Mouse (Mus musculus) CH12.LX (cell line): ENCODE data around the gene Tmem171. TPM values are rescaled to one million over a fixed set of nuclear protein-coding genes. Genes with fewer than 3 reads are reported as not detected.

Experiments
- DNase-seq: peaks from one replicate; pipeline ENCODE4 v3.0.0-alpha.2; 2013; ENCODE audit errors: extremely low read depth
- H3K27ac ChIP-seq: 2 replicates; pipeline ENCODE4 v1.5.1; 2012; ENCODE audit warnings: low read depth, mild to moderate bottlenecking, control low read depth, moderate library complexity; ENCODE audit not compliant: insufficient read depth
- H3K27me3 ChIP-seq: replicated peaks from 2 replicates; pipeline ENCODE3; 2012; ENCODE audit warnings: inconsistent platforms
- H3K36me3 ChIP-seq, 2 experiments: replicated peaks in 1 of 2; 2 replicates each; pipeline versions ENCODE3 to v1.6.1; 2012; ENCODE audit warnings: inconsistent platforms in 1 of 2, low read length in 1 of 2, mild to moderate bottlenecking in 1 of 2, mixed read lengths in 1 of 2, moderate library complexity in 1 of 2; ENCODE audit not compliant: control insufficient read depth in 1 of 2, insufficient read depth in 1 of 2
- H3K4me1 ChIP-seq, 2 experiments: 2 replicates each; pipeline ENCODE4 v1.6.1; 2012; ENCODE audit warnings: inconsistent platforms in 1 of 2, moderate library complexity in 1 of 2; ENCODE audit not compliant: insufficient read depth in 2 of 2, control insufficient read depth in 1 of 2
- H3K4me2 ChIP-seq: 2 replicates; pipeline ENCODE4 v1.6.1; 2012; ENCODE audit warnings: low read depth, mild to moderate bottlenecking, control low read depth; ENCODE audit not compliant: poor library complexity, insufficient read depth, severe bottlenecking
- H3K4me3 ChIP-seq, 3 experiments: fragments of 150-350 bp in 1 of 3; sonication (generic) in 1 of 3; replicated peaks in 1 of 3; 2 replicates each; pipeline versions ENCODE3 to v1.5.1; 2011 to 2012; ENCODE audit warnings: low read depth in 2 of 3, low read length in 2 of 3, mild to moderate bottlenecking in 2 of 3, moderate library complexity in 2 of 3, control low read depth in 1 of 3, improper control_type of control experiment in 1 of 3, inconsistent platforms in 1 of 3, mixed read lengths in 1 of 3; ENCODE audit not compliant: poor library complexity in 1 of 3
- H3K79me2 ChIP-seq: replicated peaks from 2 replicates; pipeline ENCODE4 v1.6.1; 2012; ENCODE audit warnings: mild to moderate bottlenecking, moderate library complexity; ENCODE audit not compliant: control insufficient read depth, poor library complexity, insufficient read depth, severe bottlenecking; ENCODE audit errors: extremely low read depth
- H3K9ac ChIP-seq: 2 replicates; pipeline ENCODE4 v1.6.1; 2012; ENCODE audit warnings: low read depth, mild to moderate bottlenecking, control low read depth, moderate library complexity; ENCODE audit not compliant: insufficient read depth
- H3K9me3 ChIP-seq: replicated peaks from 2 replicates; pipeline ENCODE3; 2012; ENCODE audit warnings: low read length, inconsistent platforms, mixed read lengths
- E2F4 ChIP-seq: IDR thresholded peaks from 2 replicates; pipeline ENCODE4 v1.6.1; 2011; ENCODE audit warnings: low read depth, low read length, improper control_type of control experiment; ENCODE audit not compliant: insufficient replicate concordance
- ETS1 ChIP-seq: conservative IDR thresholded peaks from 2 replicates; pipeline ENCODE4 v1.6.1; 2012; ENCODE audit warnings: low read depth, mild to moderate bottlenecking, inconsistent platforms, low read length, improper control_type of control experiment, moderate library complexity
- IRF4 ChIP-seq: IDR thresholded peaks from 2 replicates; pipeline ENCODE4 v1.6.1; 2014; ENCODE audit warnings: low read depth, mild to moderate bottlenecking, inconsistent platforms, low read length, improper control_type of control experiment
- JUN ChIP-seq: IDR thresholded peaks from 2 replicates; pipeline ENCODE4 v1.6.1; 2011; ENCODE audit warnings: low read depth, mild to moderate bottlenecking, low read length, improper control_type of control experiment, moderate library complexity; ENCODE audit not compliant: insufficient read depth
- JUND ChIP-seq: conservative IDR thresholded peaks from 2 replicates; pipeline ENCODE4 v1.6.1; 2011; ENCODE audit warnings: low read depth, low read length, improper control_type of control experiment
- KAT2A ChIP-seq: IDR thresholded peaks from 2 replicates; pipeline ENCODE4 v1.6.1; 2012; ENCODE audit warnings: low read length, improper control_type of control experiment, inconsistent platforms; ENCODE audit not compliant: insufficient replicate concordance
- MAFK ChIP-seq: IDR thresholded peaks from 2 replicates; pipeline ENCODE4 v1.6.1; 2011; ENCODE audit warnings: low read length, improper control_type of control experiment; ENCODE audit not compliant: insufficient replicate concordance
- MAX ChIP-seq: IDR thresholded peaks from 2 replicates; pipeline ENCODE4 v1.6.1; 2011; ENCODE audit warnings: low read length, improper control_type of control experiment
- MAZ ChIP-seq: IDR thresholded peaks from 2 replicates; pipeline ENCODE4 v1.6.1; 2012; ENCODE audit warnings: low read depth, mild to moderate bottlenecking, inconsistent platforms, low read length, improper control_type of control experiment, moderate library complexity
- MXI1 ChIP-seq: IDR thresholded peaks from 2 replicates; pipeline ENCODE4 v1.6.1; 2011; ENCODE audit warnings: mild to moderate bottlenecking, low read depth, low read length, improper control_type of control experiment
- NELFE ChIP-seq: IDR thresholded peaks from 2 replicates; pipeline ENCODE4 v1.6.1; 2011; ENCODE audit warnings: low read depth, low read length, improper control_type of control experiment
- NRF1 ChIP-seq: IDR thresholded peaks from 2 replicates; pipeline ENCODE4 v1.6.1; 2014; ENCODE audit warnings: low read depth, mild to moderate bottlenecking, inconsistent platforms, low read length, improper control_type of control experiment, moderate library complexity
- PAX5 ChIP-seq: IDR thresholded peaks from 2 replicates; pipeline ENCODE4 v1.6.1; 2012; ENCODE audit warnings: low read length, inconsistent platforms, mixed read lengths
- POLR2A ChIP-seq: IDR thresholded peaks from 2 replicates; pipeline ENCODE4 v1.6.1; 2011; ENCODE audit warnings: low read depth, mild to moderate bottlenecking, improper control_type of control experiment, low read length
- POLR2AphosphoS2 ChIP-seq: IDR thresholded peaks from 2 replicates; pipeline ENCODE4 v1.6.1; 2011; ENCODE audit warnings: low read depth, low read length, improper control_type of control experiment
- RCOR1 ChIP-seq: conservative IDR thresholded peaks from 2 replicates; pipeline ENCODE4 v1.6.1; 2012; ENCODE audit warnings: low read depth, mild to moderate bottlenecking, inconsistent platforms, low read length, improper control_type of control experiment
- TBP ChIP-seq: conservative IDR thresholded peaks from 2 replicates; pipeline ENCODE4 v1.6.1; 2011; ENCODE audit warnings: low read depth, low read length, improper control_type of control experiment
- USF1 ChIP-seq: IDR thresholded peaks from 2 replicates; pipeline ENCODE4 v1.6.1; 2014; ENCODE audit warnings: low read depth, mild to moderate bottlenecking, inconsistent platforms, low read length, improper control_type of control experiment
- USF2 ChIP-seq: conservative IDR thresholded peaks from 2 replicates; pipeline ENCODE4 v1.6.1; 2011; ENCODE audit warnings: low read depth, low read length, improper control_type of control experiment
- ZMIZ1 ChIP-seq: IDR thresholded peaks from 2 replicates; pipeline ENCODE4 v1.6.1; 2012; ENCODE audit warnings: low read depth, mild to moderate bottlenecking, inconsistent platforms, low read length, improper control_type of control experiment
- ZNF384 ChIP-seq: IDR thresholded peaks from 2 replicates; pipeline ENCODE4 v1.6.1; 2012; ENCODE audit warnings: low read depth, low read length, improper control_type of control experiment, inconsistent platforms
- dilution Hi-C: fragments of 300-500 bp; cut with MboI; formaldehyde crosslinking; loops from 2 replicates; pipeline ENCODE4 v1.14.3; 2020; ENCODE audit warnings: low sequenced_read_pairs; ENCODE audit not compliant: extremely low pct_unique_long_range_greater_than_20kb, extremely low pct_ligation_motif_present
- in situ Hi-C: fragments of 300-500 bp; cut with MboI; formaldehyde crosslinking; loops from 3 replicates; pipeline ENCODE4 v1.14.3; 2019; ENCODE audit warnings: low sequenced_read_pairs, low pct_ligation_motif_present, low pct_unique_long_range_greater_than_20kb, mixed read lengths
- polyA plus RNA-seq: library from polyadenylated mRNA; unstranded; fragments of >175 nt; gene quantifications from 2 replicates; pipeline ENCODE4 v1.2.1, GENCODE M21; 2012; ENCODE audit warnings: low read depth; ENCODE audit not compliant: insufficient read length
- total RNA-seq, 2 experiments: library from RNA; depleted of rRNA; stranded (reverse); fragments of 300-350 nt in 1 of 2; fragments of >200 nt in 1 of 2; gene quantifications; 2 replicates each; pipeline ENCODE4 v1.2.3; 2012 to 2014

Gene Tmem171
- total and polyA plus RNA-seq, 3 experiments, result not detected

DNA sequence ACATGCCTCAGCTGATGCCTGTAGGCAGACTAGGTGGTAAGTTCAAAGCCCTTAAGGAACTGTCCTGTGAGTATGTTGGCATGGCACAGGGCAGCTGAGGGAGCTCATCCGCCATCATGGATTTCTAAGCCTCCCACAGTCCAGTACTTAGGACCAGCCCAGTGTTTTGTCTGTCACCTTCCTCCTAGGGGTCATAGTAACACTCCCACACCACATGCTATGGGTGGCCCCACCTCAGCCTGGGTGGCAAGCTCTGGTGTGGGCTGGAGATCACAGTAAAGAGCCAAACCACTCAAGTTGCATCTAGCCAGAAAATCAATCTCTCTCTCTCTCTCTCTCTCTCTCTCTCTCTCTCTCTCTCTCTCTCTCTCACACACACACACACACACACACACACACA lies 15.4 kb downstream of the Tmem171 start:
- no peak overlapping the region for H3K4me3 ChIP-seq
- no peak overlapping the region for H3K4me2 ChIP-seq
- DNase-seq, result no peak
- no peak overlapping the region for H3K9ac ChIP-seq
- H3K4me1 ChIP-seq, result peaks cover 8 to 48% of the 10 kb centered on the region in 2 experiments; a peak in 3 of 4 replicates
- no peak overlapping the region for H3K27ac ChIP-seq
- dilution Hi-C loops, result no loop called here
- H3K27me3 ChIP-seq, result no peaks in the 10 kb centered on the region
- H3K9me3 ChIP-seq, result no peaks in the 10 kb centered on the region
- no peaks in the 10 kb centered on the region for H3K79me2 ChIP-seq
- H3K36me3 ChIP-seq, result no peaks in the 10 kb centered on the region
- in situ Hi-C loops, result no loop called here
- TF ChIP-seq ZNF384 (no peak), JUN (no peak), MAFK (no peak), POLR2AphosphoS2 (no peak), KAT2A (no peak), NELFE (no peak), MAZ (no peak), RCOR1 (no peak), MAX (no peak), TBP (no peak), NRF1 (no peak), POLR2A (no peak), ETS1 (no peak), USF2 (no peak), IRF4 (no peak)

DNA sequence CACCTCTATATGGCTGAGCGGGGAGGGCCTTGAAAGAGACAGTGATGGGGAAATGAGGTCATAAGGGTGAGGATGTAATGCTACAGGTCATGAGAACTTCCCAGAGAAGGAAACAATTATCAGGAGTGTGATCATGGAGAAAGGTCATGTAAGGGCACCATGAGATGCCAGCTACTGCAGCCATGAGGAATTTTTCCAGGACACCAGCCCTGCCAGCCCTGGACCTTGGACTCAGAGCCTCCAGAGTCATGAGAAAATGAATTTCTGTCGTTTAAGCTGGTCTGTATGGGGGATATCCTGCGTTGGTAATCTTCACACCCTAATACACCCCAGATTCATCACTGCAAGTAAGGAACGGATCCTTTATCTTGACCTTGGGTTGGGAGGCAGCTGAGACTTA lies 20.7 kb downstream of the Tmem171 start:
- H3K4me1 ChIP-seq, result peaks cover 4 to 5% of the 10 kb centered on the region in 2 experiments; a peak in 3 of 4 replicates
- dilution Hi-C loops (no loop called here), in situ Hi-C loops (no loop called here)
- H3K4me2 ChIP-seq, result no peak overlapping the region
- no peaks in the 10 kb centered on the region for H3K79me2 ChIP-seq
- TF ChIP-seq JUND (no peak), NELFE (no peak), PAX5 (no peak), ZMIZ1 (no peak), USF1 (no peak), E2F4 (no peak), USF2 (no peak), MXI1 (no peak), NRF1 (no peak)
- no peak overlapping the region for H3K4me3 ChIP-seq
- no peaks in the 10 kb centered on the region for H3K9me3 ChIP-seq
- DNase-seq, result no peak
- no peaks in the 10 kb centered on the region for H3K36me3 ChIP-seq
- no peak overlapping the region for H3K9ac ChIP-seq
- H3K27ac ChIP-seq, result no peak overlapping the region
- H3K27me3 ChIP-seq, result no peaks in the 10 kb centered on the region
